Mouse (Mus musculus): ENCODE measurements around the gene Serpinb1b.

Serpinb1b gene

GRCm38 (mm10) chr13:33078056-33078705 is at the start of gene Serpinb1b:
TSS of gene Serpinb1b (plus strand) at chr13:33078575.
- TF ChIP-seq GATA4 (IDR thresholded peaks at IDR 0.05; ENCODE audit: insufficient replicate concordance, low read length) = no peak

- TF ChIP-seq GATA4 (IDR thresholded peaks at IDR 0.05; ENCODE audit: insufficient replicate concordance, low read length) = no peak
Measured at GRCm38 (mm10) chr13:33030281-33030680, 48.1 kb upstream of the Serpinb1b start.

GRCm38 (mm10) chr13:33035506-33035905 is 42.9 kb upstream of the Serpinb1b start:
- TF ChIP-seq GATA4 (IDR thresholded peaks at IDR 0.05; ENCODE audit: insufficient replicate concordance, low read length) = no peak

GRCm38 (mm10) chr13:33043542-33043941 is 34.8 kb upstream of the Serpinb1b start:
- no peak for TF ChIP-seq GATA4 (IDR thresholded peaks at IDR 0.05; ENCODE audit: insufficient replicate concordance, low read length)

- no peak for TF ChIP-seq GATA4 (IDR thresholded peaks at IDR 0.05; ENCODE audit: insufficient replicate concordance, low read length)
Measured at GRCm38 (mm10) chr13:33047234-33047633, 31.1 kb upstream of the Serpinb1b start.

- no peak for TF ChIP-seq GATA4 (IDR thresholded peaks at IDR 0.05; ENCODE audit: insufficient replicate concordance, low read length)
Measured at GRCm38 (mm10) chr13:33048187-33048586, 30.2 kb upstream of the Serpinb1b start.

GRCm38 (mm10) chr13:33051697-33052096 is 26.7 kb upstream of the Serpinb1b start:
- no peak for TF ChIP-seq GATA4 (IDR thresholded peaks at IDR 0.05; ENCODE audit: insufficient replicate concordance, low read length)

- no peak for TF ChIP-seq GATA4 (IDR thresholded peaks at IDR 0.05; ENCODE audit: insufficient replicate concordance, low read length)
Measured at GRCm38 (mm10) chr13:33063048-33063447, 15.3 kb upstream of the Serpinb1b start.

GRCm38 (mm10) chr13:33067387-33067977 is 10.9 kb upstream of the Serpinb1b start:
- TF ChIP-seq GATA4 (IDR thresholded peaks at IDR 0.05; ENCODE audit: insufficient replicate concordance, low read length) = no peak

GRCm38 (mm10) chr13:33068164-33068563 is 10.2 kb upstream of the Serpinb1b start:
- no peak for TF ChIP-seq GATA4 (IDR thresholded peaks at IDR 0.05; ENCODE audit: insufficient replicate concordance, low read length)

- TF ChIP-seq GATA4 (IDR thresholded peaks at IDR 0.05; ENCODE audit: insufficient replicate concordance, low read length) = no peak
Measured at GRCm38 (mm10) chr13:33071776-33072175, 6.6 kb upstream of the Serpinb1b start.

GRCm38 (mm10) chr13:33074029-33074428 is 4.3 kb upstream of the Serpinb1b start:
- TF ChIP-seq GATA4 (IDR thresholded peaks at IDR 0.05; ENCODE audit: insufficient replicate concordance, low read length) = no peak

- TF ChIP-seq GATA4 (IDR thresholded peaks at IDR 0.05; ENCODE audit: insufficient replicate concordance, low read length) = no peak
Measured at GRCm38 (mm10) chr13:33076247-33076646, 2.1 kb upstream of the Serpinb1b start.

GRCm38 (mm10) chr13:33077026-33077685 is 1.2 kb upstream of the Serpinb1b start:
- no peak for TF ChIP-seq GATA4 (IDR thresholded peaks at IDR 0.05; ENCODE audit: insufficient replicate concordance, low read length)

- TF ChIP-seq GATA4 (IDR thresholded peaks at IDR 0.05; ENCODE audit: insufficient replicate concordance, low read length) = no peak
Measured at GRCm38 (mm10) chr13:33079391-33079790, 1.0 kb downstream of the Serpinb1b start.

GRCm38 (mm10) chr13:33080356-33080755 is 2.0 kb downstream of the Serpinb1b start:
- no peak for TF ChIP-seq GATA4 (IDR thresholded peaks at IDR 0.05; ENCODE audit: insufficient replicate concordance, low read length)
